Mouse (Mus musculus) adrenal gland, postnatal 4 days (tissue): ENCODE data around the gene Slc13a5. TPM values are rescaled to one million over a fixed set of nuclear protein-coding genes. Genes with fewer than 3 reads are reported as not detected.

Experiments
- DNase-seq, 2 experiments: peaks; one replicate each; pipeline ENCODE4 v3.0.0; 2021 to 2022; ENCODE audit warnings: low spot score in 2 of 2, mixed read lengths in 2 of 2
- long read RNA-seq, 2 experiments: library from polyadenylated mRNA; stranded (forward); transcript quantifications; one replicate each; pipeline ENCODE4 v2.0.0; 2021
- total RNA-seq, 2 experiments: library from RNA; stranded (reverse); gene quantifications; 2 replicates each; pipeline ENCODE4 v1.2.3; 2021

Slc13a5 gene
- total RNA-seq: under 1 TPM; 0.25 to 0.51 TPM
- long read RNA-seq, experiment 1: 0 reads
- long read RNA-seq, experiment 2: 0 reads

GRCm38 (mm10) chr11:72266960-72267560 lies at the start of gene Slc13a5:
Gene Slc13a5, minus strand, starts transcription at chr11:72267222.
- DNase-seq: no peak

- no peak for DNase-seq
These were observed 47.3 kb upstream of the Slc13a5 start, which contains the start of gene Fbxo39 for GRCm38 (mm10) chr11:72314151-72314895. Gene Fbxo39, plus strand, starts transcription at chr11:72314444.

GRCm38 (mm10) chr11:72311355-72312001 lies 44.5 kb upstream of the Slc13a5 start:
- DNase-seq: no peak

- no peak for DNase-seq
These were observed 43.5 kb upstream of the Slc13a5 start for GRCm38 (mm10) chr11:72310491-72310890.

GRCm38 (mm10) chr11:72308982-72309381 lies 42.0 kb upstream of the Slc13a5 start:
- DNase-seq: no peak

GRCm38 (mm10) chr11:72307461-72307860 lies 40.4 kb upstream of the Slc13a5 start:
- DNase-seq: no peak

GRCm38 (mm10) chr11:72302230-72302629 lies 35.2 kb upstream of the Slc13a5 start:
- DNase-seq: no peak

- DNase-seq: peak in 1 of 2 experiments; percentile 40
These were observed 34.3 kb upstream of the Slc13a5 start, which contains the start of gene Xaf1 for GRCm38 (mm10) chr11:72301334-72301733. Gene Xaf1, plus strand, starts transcription at chr11:72301629.

GRCm38 (mm10) chr11:72293116-72293515 lies 26.1 kb upstream of the Slc13a5 start:
- no peak for DNase-seq

GRCm38 (mm10) chr11:72287543-72287942 lies 20.5 kb upstream of the Slc13a5 start:
- DNase-seq: no peak

- no peak for DNase-seq
These were observed 20.1 kb upstream of the Slc13a5 start for GRCm38 (mm10) chr11:72287126-72287525.

- DNase-seq: no peak
These were observed 19.6 kb upstream of the Slc13a5 start for GRCm38 (mm10) chr11:72286651-72287050.

- DNase-seq: no peak
These were observed 19.0 kb upstream of the Slc13a5 start for GRCm38 (mm10) chr11:72285971-72286480.

GRCm38 (mm10) chr11:72284532-72285182 lies 17.6 kb upstream of the Slc13a5 start:
- DNase-seq: no peak

GRCm38 (mm10) chr11:72283486-72284224 lies 16.6 kb upstream of the Slc13a5 start:
- no peak for DNase-seq

- DNase-seq: no peak
These were observed 14.9 kb upstream of the Slc13a5 start for GRCm38 (mm10) chr11:72281852-72282400.

GRCm38 (mm10) chr11:72281143-72281851 lies 14.3 kb upstream of the Slc13a5 start:
- no peak for DNase-seq

- no peak for DNase-seq
These were observed 6.3 kb upstream of the Slc13a5 start for GRCm38 (mm10) chr11:72273341-72273740.

- no peak for DNase-seq
These were observed 4.7 kb upstream of the Slc13a5 start for GRCm38 (mm10) chr11:72271761-72272160.
